Mouse (Mus musculus) megakaryocyte-erythroid progenitor cell, adult 5-6 weeks (primary cell): Measurements from ENCODE around the gene Rbpms2. TPM values are rescaled to one million over a fixed set of nuclear protein-coding genes. Genes with fewer than 3 reads are reported as not detected.
A peak's percentile ranks its signal among the peaks of the same experiment; 100 is the strongest.

ENCODE experiments used
- ATAC-seq: replicated peaks from 2 replicates; pipeline ENCODE4 v1.8.0; 2016; ENCODE audit warnings: mild to moderate bottlenecking, inconsistent platforms; ENCODE audit not compliant: severe bottlenecking, poor library complexity, low FRiP score, low TSS enrichment
- total RNA-seq, 2 experiments: library from RNA; stranded (forward) in 1 of 2; stranded (reverse) in 1 of 2; fragments of 200-1000, 215-1000 nt in 1 of 2; fragments of >200 nt in 1 of 2; fragmentation: Nextera tagmentation in 1 of 2; gene quantifications; 2 replicates each; pipeline ENCODE4 v1.2.3; 2014 to 2017

Rbpms2 gene
- total RNA-seq, 2 experiments from 2014 or later: 1.9 to 2.8 TPM

DNA sequence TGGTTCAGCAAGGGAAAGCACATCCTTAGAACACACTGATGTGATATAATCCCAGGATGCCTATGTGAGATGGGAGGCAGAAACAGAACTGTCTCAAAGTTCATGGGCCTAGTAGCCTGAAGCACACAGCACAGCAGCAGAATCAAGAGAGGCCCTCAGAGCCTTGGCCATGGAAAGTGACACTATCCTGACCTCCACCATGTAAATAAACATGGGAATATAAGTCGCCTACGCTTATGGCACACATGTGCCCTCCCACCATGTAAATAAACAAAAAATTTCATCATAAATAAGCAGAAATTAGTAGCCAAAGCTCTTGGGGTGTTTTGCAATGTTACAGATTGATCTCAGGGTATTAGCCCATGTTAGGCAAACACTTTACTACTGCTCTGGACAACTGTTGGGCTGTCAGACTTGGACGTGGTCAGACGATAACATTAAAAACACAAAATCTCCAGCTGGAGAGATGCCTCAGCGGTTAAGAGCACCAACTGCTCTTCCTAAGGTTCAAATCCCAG lies 17.4 kb upstream of the Rbpms2 start:
- ATAC-seq: no peak

DNA sequence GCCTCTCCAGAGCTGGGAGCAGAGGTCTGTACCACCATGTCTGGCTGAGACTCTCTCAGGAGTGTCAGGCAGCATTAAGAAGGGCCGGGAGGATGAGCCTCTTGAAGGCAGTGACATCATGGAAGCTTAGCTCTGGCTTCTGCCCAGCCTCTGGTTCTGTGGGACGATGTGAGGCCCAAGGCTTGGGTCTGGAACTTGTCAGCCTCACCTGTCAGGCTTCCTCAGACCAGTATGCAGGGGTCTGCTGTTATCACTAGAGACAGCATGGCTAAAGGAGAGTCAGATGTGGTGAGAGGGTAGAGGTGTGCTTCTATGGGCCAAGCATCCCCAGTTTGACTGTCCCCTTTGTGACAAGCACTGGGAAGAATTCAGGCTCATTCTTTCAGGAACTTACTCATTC lies 16.4 kb upstream of the Rbpms2 start:
- ATAC-seq: no peak

DNA sequence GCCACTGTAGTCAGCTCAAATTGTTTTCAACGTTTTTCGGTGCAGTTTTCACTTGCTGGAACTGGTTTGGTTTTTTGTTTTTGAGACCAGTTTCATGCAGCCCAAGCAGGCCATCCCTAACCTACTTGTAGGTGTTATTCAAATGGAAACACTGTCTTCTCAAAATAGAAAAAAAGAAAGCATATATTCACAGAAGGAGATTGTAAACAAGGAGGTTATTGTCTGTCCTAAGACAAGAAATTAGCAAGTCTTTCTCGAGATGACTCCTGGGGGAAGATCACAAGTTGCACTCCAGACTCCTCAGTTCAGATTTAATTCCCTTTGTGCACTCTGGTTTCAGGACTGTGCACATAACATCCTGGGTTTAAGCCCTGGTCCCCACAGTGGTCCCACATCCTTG lies 10.1 kb upstream of the Rbpms2 start:
- ATAC-seq: no peak

DNA sequence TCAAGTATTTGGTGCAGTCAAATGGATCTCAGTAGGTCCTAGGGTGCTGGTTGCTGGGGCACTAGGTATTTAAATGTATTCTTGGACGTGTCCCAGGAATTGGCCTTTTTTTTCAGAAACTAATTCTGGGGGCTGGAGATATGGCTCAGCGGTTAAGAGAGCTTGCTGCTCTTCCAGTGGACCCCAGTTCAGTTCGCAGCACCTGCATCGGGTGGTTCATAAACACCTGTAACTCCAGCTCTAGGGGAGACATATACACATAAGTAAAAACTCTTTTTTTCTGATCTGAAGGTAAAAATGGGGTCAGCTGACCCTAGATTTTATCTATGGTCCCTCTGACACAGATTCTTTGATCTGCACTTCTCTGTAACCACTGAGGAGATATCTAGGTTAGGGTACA lies 8.3 kb upstream of the Rbpms2 start:
- no peak for ATAC-seq

DNA sequence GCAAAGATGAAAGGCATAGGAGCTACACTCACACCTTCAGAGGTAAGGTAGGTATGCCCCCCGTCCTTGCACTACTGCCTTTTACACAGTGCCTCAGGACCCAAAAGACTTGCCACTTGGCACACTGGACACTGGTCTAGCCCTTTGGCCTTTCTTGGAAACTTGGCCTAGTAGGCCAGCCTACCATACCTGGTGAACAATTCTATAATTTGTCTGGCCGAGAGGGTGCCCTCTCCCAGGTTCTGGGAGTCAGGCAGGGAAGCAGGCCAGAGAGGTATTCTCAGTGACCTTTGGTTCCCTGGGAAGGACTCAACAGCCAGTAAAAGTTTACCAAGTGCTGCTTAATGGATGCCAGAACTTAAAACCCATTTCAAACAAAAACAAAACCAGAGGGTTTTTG lies 7.8 kb upstream of the Rbpms2 start:
- ATAC-seq: no peak

DNA sequence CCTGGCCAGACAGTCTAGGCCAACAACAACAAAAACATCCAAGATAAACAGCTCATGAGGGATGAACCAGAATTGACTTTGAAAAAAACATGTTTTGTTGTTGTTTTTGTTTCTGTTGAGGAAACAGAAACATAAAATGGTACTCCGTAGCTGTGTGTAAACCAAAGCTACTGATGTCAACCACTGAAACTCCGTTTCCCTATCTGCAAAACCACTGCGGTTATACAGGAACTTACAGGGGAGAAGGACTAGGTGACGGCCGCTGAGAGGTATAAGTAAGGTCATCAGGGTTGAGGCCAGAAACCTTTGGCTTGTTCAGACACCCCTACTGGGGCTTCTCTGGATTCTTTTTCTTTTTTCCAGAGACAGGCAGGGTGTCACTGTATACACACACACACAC lies 6.6 kb upstream of the Rbpms2 start:
- ATAC-seq: no peak

DNA sequence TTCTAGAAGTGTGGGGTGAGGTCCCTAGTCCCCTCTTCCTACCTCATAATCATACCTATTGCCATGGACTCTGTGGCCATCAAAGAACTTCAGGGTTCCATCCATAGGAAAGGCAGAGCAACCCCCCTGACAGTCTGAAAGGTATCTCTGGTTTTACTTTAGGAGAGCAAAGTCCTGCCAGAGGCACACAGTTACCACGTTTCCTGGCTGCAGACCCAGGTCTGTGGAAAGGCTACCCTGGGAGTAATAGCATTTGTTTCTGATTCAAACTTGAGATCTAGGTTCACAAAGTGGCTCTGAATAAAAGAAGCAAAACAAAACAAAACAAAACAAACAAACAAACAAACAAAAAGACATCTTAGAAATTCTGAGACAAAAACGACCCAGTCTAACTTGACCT lies 5.2 kb upstream of the Rbpms2 start:
- no peak for ATAC-seq

DNA sequence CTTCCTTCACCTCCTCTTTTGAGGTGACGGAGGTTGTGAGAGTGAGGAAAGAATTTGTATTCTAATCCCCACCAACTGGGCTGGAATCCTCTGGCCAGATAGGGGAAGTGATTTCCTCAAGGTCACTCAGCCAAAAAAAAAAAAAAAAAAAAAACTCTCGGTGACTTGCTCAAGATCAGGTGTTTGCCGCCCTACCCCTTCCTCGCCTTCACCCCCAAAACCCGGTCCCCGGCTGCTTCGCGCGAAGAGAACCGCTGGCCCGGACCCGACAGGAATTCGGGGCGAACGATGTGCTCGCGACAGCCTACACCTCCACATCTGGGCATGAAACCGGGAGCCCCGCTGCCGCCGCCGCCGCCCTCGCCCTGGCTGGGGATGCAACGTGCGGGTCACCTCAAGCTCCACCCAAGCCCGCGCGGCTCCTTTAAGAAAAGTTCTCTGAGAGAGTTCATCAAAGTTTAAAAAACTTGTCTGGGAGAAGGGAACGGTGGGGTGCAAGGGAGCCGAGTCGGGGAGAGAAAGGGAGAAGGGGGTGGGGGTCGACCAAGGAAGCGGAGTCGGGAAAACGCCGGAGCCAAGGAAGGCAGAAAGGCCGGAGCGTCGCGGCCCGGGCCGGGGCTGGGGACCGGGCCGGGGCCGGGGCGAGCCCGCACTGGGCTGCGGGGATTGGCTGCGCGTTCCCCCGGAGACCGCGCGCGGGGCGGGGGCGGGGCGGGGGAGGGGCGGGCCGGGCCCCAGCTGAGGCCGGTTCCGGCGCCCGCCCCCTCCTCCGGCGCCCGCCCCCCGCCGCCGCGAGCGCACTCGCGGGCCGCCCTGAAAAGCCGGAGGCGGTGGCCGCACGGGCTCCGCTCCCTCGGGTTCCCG lies 551 bp downstream of the Rbpms2 start:
- ATAC-seq: peak; percentile 51; the same call in 1 of the 2 replicates

DNA sequence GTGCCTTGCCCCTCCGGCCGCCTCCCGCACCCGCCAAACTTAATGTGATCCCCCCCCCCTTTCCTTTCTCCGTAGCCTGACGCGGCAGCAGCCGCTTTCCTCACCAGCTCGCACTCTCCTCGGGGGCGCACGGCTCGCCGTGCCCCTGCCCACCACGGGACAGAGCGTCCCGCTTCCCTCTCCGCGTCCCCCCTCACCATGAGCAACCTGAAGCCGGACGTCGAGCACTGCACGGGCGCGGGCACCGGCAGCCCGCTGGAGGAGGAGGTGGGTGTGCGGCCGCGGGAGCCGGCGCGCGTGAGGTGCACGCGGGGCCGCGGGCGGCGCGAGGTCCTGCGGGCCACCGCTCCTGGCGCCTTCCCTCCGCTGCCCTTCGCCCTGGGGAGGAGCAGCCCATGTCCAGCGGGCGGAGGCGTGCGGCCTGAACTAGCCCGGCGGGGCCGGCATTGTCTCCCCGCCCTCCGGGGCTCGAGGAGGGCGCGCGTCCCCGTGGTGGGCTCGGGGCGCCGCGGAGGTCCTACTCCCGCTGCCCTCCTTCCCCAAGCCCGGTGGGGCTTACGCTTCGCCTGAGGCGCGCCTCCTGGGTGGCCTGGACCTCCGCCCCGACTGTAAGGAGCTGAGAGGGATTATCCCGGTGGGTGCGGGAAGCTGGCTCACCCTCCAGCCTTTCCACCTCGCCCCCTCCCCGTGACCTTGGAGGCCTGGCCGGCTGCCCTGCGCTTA lies 1.3 kb downstream of the Rbpms2 start:
- no peak for ATAC-seq

DNA sequence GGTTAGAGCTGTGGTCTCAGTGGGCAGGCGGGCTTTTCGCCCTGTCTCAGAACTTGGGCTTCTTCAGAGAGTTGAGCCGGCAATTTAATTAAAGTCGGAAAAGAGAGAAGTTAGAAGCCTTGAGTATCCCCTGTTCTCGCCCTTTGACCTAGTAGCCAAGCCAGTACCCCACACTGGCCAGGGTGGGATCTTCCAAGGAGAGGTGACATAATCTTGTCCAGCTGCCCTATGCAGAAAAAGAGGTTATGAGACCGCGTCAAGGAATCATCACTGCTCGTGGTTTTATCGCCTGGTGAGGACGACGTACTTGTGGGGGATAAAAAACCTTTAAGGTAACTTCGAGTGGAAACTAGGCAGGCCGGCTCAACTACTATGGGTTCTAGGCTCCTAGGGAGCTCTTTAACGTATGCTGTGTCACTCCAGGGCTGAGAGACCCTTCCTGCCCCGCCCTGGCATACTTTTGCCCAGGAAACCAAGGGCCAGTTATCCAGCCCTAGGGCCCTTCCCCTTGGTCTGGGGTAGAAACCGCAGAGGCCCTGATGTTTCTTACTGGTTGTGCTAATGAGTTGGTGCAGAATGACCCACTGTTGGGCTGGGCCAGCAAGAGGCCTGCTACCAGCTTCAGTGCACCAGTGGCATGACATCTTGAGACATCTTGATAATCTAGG lies 2.0 kb downstream of the Rbpms2 start:
- ATAC-seq: no peak

DNA sequence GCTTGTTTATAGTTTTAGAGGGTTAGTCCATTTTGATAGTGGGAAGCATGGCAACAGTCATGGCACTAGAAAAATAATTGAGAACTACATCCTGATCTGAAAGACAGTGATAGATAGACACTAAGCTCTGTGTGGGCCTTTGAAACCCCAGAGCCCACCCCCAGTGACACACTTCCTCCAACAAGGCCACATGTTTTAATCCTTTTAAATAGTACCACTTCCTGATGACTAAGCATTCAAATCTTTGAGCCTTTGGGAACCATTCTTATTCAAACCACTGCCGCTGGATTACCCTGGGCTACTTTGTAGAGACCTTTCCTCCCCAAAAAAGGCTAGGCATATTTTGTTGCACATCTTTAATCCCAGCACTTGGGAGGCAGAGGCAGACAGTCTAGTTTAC lies 6.3 kb downstream of the Rbpms2 start:
- ATAC-seq: no peak

DNA sequence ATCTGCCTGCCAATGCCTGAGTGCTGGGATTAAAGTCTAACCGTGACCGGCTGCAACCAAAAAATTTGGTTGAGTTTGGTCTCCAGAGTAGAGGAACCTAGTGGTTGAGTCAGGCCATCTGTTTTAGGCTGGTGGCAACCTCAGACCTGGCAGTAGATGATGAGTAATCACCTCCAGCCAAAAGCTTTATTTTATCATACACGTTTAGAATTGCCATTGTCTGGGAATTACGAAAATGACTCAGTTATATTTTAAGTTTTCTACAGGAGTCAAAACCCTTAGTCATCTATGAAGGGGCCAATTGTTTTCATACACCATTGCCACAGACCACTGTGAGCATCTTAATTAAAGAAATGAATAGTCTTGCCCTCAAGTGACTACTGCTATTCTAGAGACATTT lies 7.5 kb downstream of the Rbpms2 start:
- no peak for ATAC-seq

DNA sequence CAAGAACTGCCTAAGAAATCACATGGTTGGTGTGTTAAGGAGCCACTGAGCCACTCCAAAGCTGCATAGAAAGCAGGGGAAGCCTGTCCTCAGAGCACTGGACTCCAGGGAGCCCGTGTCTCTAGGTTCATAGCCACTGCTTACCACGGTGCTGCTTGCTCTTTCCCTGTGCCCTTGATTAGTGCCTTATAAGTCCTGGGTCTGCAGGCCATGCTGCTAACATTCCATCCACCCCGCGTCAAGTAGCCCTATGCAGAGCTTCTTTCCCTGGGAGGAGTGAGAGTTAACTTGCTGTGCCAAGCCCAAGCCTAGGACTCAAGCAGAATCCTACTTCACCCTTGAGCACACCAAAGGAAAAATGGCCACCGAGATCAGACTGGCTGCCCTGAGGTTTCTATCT lies 9.6 kb downstream of the Rbpms2 start:
- no peak for ATAC-seq

DNA sequence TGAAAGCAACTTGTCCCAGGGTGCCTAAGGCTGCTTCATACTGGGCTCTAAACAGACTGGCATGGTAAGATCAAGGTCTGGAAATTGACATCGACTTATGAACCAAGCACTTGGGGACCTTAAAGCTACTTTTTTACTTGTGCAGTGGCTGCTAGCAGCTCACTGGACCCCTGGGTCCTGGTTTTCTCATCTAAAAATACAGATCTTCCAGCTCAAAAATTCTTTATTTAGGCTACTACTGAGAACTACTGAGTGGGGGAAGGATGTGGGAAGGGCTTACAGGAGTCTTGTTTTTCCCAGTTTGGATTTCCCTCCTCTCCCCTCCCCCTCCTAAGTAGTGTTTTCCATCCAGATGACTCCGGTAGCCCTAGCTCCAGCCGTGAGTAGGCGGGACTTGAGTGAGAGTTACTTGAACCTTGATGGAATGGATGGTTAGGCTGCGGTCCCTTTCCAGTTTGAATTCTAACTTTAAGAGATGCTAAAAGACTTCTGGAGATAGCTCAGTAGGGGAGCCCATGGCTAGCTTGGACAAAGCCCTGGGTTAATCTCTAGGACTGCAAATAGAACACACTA lies 11.5 kb downstream of the Rbpms2 start:
- ATAC-seq: no peak

DNA sequence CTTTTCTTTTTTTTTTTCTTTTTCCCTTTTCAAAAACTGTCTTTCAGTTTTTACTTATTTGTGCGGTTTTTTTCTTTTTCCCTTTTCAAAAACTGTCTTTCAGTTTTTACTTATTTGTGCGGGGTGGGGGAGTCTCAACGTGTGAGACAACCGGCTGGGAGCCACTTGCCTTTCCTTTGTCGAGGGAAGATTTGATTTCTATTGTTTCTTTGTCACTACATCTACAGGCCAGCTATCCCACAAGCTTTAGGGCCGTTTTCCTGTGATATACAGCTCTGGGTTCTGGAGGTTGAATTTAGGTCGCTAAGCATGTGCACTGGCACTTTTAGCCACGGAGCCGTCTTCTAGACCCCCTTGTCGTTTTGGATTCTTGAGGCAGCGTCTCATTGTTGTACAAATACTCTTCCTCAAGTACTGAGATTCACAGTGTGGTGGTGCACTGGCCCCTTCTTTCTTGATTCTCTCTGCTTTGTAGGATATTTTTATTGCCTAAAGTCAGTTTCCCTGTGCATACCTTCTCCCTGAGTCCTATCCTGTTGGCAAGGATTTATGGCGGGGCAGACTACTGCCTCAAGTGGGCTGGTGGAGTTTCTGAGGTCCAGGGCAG lies 12.1 kb downstream of the Rbpms2 start:
- ATAC-seq: no peak

DNA sequence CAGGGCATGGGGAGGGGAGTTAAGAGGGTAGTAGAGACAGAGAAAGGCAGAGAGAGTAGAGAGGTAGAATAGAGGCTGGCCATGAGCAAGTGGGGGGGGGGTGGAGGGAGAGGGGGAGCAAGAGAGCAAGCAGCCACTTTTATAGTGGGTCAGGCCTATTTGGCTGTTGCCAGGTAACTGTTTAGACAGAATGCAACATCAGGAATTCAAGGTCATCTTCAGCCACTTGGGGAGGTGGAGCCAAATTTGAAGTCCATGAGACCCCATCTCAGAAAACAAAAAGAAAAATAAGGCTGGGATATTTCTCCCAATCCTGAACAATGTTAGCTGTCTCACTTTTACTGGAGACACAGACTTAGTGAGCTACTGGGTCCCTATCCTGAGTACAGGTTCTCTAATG lies 13.1 kb downstream of the Rbpms2 start:
- ATAC-seq: no peak

DNA sequence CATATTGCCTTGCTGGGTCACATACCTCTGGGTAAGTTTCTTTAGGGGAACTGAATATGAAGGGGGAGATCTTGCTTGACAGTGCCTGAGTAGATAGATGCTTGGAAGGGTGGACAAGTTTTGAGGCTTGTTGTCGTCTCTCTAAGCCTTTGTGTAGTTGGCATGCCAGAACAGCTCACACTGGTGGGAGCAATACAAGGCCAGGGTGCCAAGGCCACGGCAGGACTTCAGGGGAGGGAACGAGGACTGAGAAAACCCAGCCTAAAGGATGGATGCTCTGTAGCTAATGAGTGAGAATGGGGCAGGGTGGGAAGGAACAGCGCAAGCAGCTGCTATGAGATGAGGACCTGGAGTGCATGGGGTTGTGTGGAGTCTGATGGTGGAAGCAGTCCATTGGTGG lies 15.5 kb downstream of the Rbpms2 start:
- no peak for ATAC-seq

DNA sequence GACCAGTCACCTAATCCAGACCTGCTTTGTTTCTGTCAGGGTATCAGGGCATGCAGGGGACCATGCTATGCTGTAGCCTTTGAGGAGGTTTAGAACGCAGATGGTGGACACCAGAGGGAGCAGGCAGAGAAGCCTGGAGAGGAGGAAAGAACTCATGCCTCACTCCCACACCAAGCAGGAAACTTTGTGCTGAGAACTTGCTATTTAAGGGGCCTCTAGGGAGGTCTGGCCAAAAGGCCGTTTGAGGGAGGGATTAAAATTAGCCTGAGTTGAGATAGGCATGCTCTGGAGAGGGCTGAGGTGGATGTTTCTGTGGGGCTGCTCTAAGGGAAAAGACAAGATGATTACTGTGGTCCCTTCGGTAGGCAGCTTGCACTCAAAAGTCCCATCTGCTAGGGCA lies 16.5 kb downstream of the Rbpms2 start:
- no peak for ATAC-seq

DNA sequence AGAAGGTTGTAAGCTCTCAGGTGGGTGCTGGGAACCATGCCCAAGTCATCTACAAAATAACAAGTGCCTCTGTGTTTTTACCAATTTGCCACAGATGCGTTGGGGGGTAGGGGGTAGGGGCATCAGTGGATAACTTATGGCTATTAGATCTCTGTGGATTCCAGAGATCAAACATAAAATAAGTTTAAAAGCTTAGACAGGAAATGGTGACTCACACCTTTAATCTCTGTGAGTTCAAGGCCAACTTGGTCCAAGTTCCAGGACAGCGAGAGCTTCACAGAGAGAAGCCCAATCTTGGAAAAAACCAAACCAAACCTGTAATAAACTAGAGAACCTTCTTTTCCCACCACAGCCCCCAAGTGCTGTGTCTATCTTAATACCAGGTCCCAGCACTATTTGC lies 17.3 kb downstream of the Rbpms2 start:
- ATAC-seq: no peak

DNA sequence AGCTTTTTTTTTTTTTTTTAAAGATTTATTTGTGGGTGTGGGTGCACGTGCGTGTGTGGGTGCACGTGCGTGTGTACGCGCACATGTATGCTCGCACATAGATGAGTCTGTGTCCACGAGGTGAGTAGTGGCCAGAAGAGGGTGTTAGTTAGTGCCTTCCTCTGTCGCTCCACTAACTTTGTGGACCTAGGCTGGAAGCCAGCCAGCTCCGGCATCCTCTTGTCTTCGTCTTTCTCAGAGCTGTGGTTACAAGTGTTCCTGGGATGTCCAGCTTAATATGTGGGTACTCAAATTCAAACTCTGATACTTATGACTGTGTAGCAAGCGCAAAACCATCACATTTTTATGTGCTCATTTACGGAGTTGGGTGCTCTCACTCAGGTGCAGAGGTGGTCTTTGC lies 19.3 kb downstream of the Rbpms2 start:
- no peak for ATAC-seq
